12 mouse cellular contexts compared by ENCODE assay signal in the genomic region with DNA sequence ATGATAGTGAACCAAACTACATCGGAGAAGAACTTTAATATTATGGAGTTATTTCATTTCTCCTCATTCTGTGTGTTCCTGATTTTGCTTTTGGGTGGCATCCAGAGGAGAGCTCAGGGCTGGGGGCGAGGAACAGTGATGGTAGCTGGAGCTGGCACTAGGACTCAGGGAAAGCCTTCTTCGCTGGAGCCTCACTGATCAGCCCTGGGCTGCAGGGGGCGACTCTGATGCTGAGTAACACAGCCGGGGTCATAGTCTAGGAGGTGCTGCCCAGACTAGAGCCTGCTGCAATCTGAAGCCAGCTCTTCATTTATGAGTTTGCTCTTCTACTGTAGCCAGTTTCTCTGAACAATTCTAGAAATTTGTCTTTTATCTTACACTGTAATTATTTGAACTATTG.
DNase-seq lines count a peak whose midpoint lies in the region; ATAC-seq and TF ChIP-seq lines count a peak whose summit lies in the region.
"Had no signal": no experiment of that assay in that cellular context is flagged by ENCODE, and none has a peak within 500 bp of the region (broad histone marks: within the 10 kb centered on the region; RNA-seq: fewer than 3 reads in every experiment).

No protein-coding gene starts in this region.

- H3K4me3 ChIP-seq in lung, postnatal 0 days (ENCODE audit: low read depth, low read length): no peak overlapping the region
- no peak overlapping the region for H3K4me3 ChIP-seq in bone marrow, adult 2 months (replicated peaks; ENCODE audit: control insufficient read depth, low read depth, low read length)

- H3K27me3 ChIP-seq in lung, postnatal 0 days (replicated peaks; ENCODE audit: insufficient read depth, low read length): no peaks in the 10 kb centered on the region

- no peak for TF ChIP-seq EP300 in lung, postnatal 0 days (IDR thresholded peaks at IDR 0.05)

- TF ChIP-seq CTCF in lung, postnatal 0 days (IDR thresholded peaks at IDR 0.05): peak; percentile 43
- TF ChIP-seq CTCF in bone marrow, adult 2 months (IDR thresholded peaks at IDR 0.05; ENCODE audit: control insufficient read depth, insufficient read depth, low read length): peak; percentile 14; the same call in 1 of the 2 replicates

- H3K4me2 ChIP-seq in lung, postnatal 0 days (replicated peaks; ENCODE audit: low read depth, low read length): no peak overlapping the region
- H3K4me2 ChIP-seq: heart, embryonic 11.5 days had no signal

- H3K36me3 ChIP-seq in lung, postnatal 0 days (ENCODE audit: insufficient read depth, low read length): peaks cover 31% of the 10 kb centered on the region

- no peak for TF ChIP-seq POLR2A in bone marrow, adult 2 months (IDR thresholded peaks at IDR 0.05; ENCODE audit: borderline replicate concordance, control insufficient read depth, low read depth, low read length)

- no peak overlapping the region for H3K9ac ChIP-seq in lung, postnatal 0 days (replicated peaks; ENCODE audit: low read depth)

- H3K9me3 ChIP-seq in lung, postnatal 0 days (ENCODE audit: low read length): no peaks in the 10 kb centered on the region

- WGBS in lung, postnatal 0 days: 82% methylated on average over 5 of the region's 5 CpGs
- WGBS in bone marrow, adult 2 months: 88% methylated on average over 5 of the region's 5 CpGs

- DNase-seq in adrenal gland, postnatal 14 days: peak; percentile 20
- DNase-seq in adrenal gland, postnatal 4 days (ENCODE audit: low spot score in 2 of 2): no peak
- DNase-seq in lung, postnatal 0 days (ENCODE audit: low spot score): no peak
- DNase-seq in lung, postnatal 4 days: no peak
- no peak for DNase-seq in urinary bladder, postnatal 10 days (ENCODE audit: low spot score)
- no peak for DNase-seq in spleen, adult 18-20 months
- DNase-seq: cerebellum, adult 9-10 months; right cerebral cortex, postnatal 14 days had no signal

- no peak for ATAC-seq in lung, postnatal 0 days
- 0 out of 2 replicates have a peak, but pooled peaks have one; percentile 27 for ATAC-seq in megakaryocyte progenitor cell, adult 5-6 weeks (replicated peaks; ENCODE audit: poor library complexity)

- H3K27ac ChIP-seq in lung, postnatal 0 days (ENCODE audit: low read length): no peak overlapping the region
- no peak overlapping the region for H3K27ac ChIP-seq in bone marrow, adult 2 months (ENCODE audit: control insufficient read depth, insufficient read depth, low read depth, low read length, poor library complexity)
- H3K27ac ChIP-seq: macrophage had no signal

- H3K4me1 ChIP-seq in lung, postnatal 0 days (ENCODE audit: insufficient read depth, low read depth, low read length): no peaks in the 10 kb centered on the region
- no peaks in the 10 kb centered on the region; the same call in 1 of the 2 replicates for H3K4me1 ChIP-seq in bone marrow, adult 2 months (ENCODE audit: control insufficient read depth, insufficient read depth, low read length)
